Mouse (Mus musculus): ENCODE data around the gene Aco1. TPM values are rescaled to one million over a fixed set of nuclear protein-coding genes. Genes with fewer than 3 reads are reported as not detected.

Gene Aco1
- polyA plus RNA-seq, 1 experiment from 2014 or later: 57.5 TPM

GRCm38 (mm10) chr4:40241928-40242327, 99.0 kb downstream of the Aco1 start:
- Histone ChIP-seq H3K4me3 (no peak overlapping the region), H3K9ac (no peak overlapping the region), H3K9me3 (no peaks in the 10 kb centered on the region), H3K27me3 (no peaks in the 10 kb centered on the region), H3K27ac (no peak overlapping the region), H3K4me1 (peaks cover 9% of the 10 kb centered on the region), H3K36me3 (no peaks in the 10 kb centered on the region), H3K4me2 (no peak overlapping the region)
- 47% methylated on average over 6 of the region's 6 CpGs for WGBS
- ATAC-seq (ENCODE audit: borderline replicate concordance, extremely low read depth, low FRiP score, low TSS enrichment): no peak

GRCm38 (mm10) chr4:40243006-40243405, 100.1 kb downstream of the Aco1 start:
- Histone ChIP-seq H3K9me3 (no peaks in the 10 kb centered on the region), H3K9ac (no peak overlapping the region), H3K36me3 (no peaks in the 10 kb centered on the region), H3K27me3 (no peaks in the 10 kb centered on the region), H3K27ac (no peak overlapping the region), H3K4me1 (peaks cover 9% of the 10 kb centered on the region), H3K4me2 (no peak overlapping the region), H3K4me3 (no peak overlapping the region)
- no peak for ATAC-seq (ENCODE audit: borderline replicate concordance, extremely low read depth, low FRiP score, low TSS enrichment)
- 81% methylated on average over 4 of the region's 4 CpGs for WGBS

GRCm38 (mm10) chr4:40244035-40244434, 101.2 kb downstream of the Aco1 start:
- Histone ChIP-seq H3K36me3 (no peaks in the 10 kb centered on the region), H3K9ac (no peak overlapping the region), H3K9me3 (no peaks in the 10 kb centered on the region), H3K4me2 (no peak overlapping the region), H3K27me3 (no peaks in the 10 kb centered on the region), H3K4me1 (peaks cover 4% of the 10 kb centered on the region; the same call in 1 of the 2 replicates), H3K4me3 (no peak overlapping the region), H3K27ac (no peak overlapping the region)
- 81% methylated on average over 8 of the region's 8 CpGs for WGBS
- no peak for ATAC-seq (ENCODE audit: borderline replicate concordance, extremely low read depth, low FRiP score, low TSS enrichment)

Other genes starting within 250 kb of the Aco1 start
- 9.8 and 11.6 TPM in 2 replicates for gene Ddx58, start 96.7 kb downstream of the Aco1 start, polyA plus RNA-seq (2015; fragmentation: Nextera tagmentation; extraction: Ambion mirVana)
- 33.8 and 36.7 TPM in 2 replicates for gene Smim27, start 126.5 kb downstream of the Aco1 start, polyA plus RNA-seq (2015; fragmentation: Nextera tagmentation; extraction: Ambion mirVana)
- gene Topors, start 126.8 kb downstream of the Aco1 start, polyA plus RNA-seq (2015; fragmentation: Nextera tagmentation; extraction: Ambion mirVana): 45.7 and 45.8 TPM in 2 replicates
- gene Ndufb6, start 136.3 kb downstream of the Aco1 start, polyA plus RNA-seq (2015; fragmentation: Nextera tagmentation; extraction: Ambion mirVana): 288 and 314 TPM in 2 replicates